Mouse (Mus musculus) gastrocnemius, postnatal 4 days (tissue): ENCODE results near the gene Pcgf3. TPM values are rescaled to one million over a fixed set of nuclear protein-coding genes. Genes with fewer than 3 reads are reported as not detected.
"Not testable (repeated sequence)": the region's sequence is repeated elsewhere in the genome, so short reads cannot be mapped to it uniquely, and the experiment has no call there.

Source experiments
- DNase-seq, 2 experiments: peaks; one replicate each; pipeline ENCODE4 v3.0.0; 2021 to 2022; ENCODE audit warnings: low spot score in 2 of 2, mixed read lengths in 2 of 2
- total RNA-seq, 2 experiments: library from RNA; stranded (reverse); gene quantifications; 2 replicates each; pipeline ENCODE4 v1.2.3; 2021

The Pcgf3 gene
- total RNA-seq, 2 experiments from 2014 or later, result 87.5 to 91.3 TPM

DNA sequence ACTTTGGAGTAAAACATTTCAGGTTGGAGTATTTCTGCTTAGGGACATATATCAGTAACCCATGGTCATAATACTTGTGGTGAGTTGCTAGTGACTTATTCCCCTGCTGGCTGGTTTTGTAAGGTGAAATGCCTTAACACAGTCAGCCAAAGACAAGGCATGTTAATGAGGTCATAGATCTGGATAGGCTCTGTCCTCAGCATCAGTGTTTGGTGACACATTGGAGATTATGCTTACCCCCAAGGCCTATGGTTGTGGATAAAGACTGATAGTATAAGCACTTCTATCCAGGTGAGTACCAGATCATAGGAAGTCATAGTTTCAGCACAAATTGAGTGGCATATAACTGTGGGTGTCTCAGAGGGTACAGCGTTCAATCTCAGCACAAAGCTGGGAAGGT lies 5.6 kb downstream of the Pcgf3 start:
- DNase-seq, result no peak

DNA sequence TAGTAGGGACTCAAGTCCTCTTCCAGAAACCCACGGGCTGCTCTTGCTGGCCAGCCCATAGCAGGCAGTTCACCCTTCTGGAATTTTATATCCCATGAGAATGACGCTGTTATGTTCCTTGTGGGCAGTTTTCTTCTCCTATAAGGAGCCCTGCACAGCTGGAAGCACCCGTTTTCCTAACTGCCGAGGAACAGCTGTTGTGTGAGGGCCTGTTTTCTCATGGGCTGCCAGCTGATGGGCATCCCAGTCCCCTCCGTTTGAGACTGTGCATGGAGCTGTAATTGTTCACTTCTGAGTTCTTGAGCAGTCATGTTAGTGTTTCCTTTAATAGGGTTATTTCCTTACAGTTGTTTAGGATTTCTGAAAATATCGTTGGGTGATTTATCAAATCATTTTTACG lies 8.6 kb downstream of the Pcgf3 start:
- no peak for DNase-seq

DNA sequence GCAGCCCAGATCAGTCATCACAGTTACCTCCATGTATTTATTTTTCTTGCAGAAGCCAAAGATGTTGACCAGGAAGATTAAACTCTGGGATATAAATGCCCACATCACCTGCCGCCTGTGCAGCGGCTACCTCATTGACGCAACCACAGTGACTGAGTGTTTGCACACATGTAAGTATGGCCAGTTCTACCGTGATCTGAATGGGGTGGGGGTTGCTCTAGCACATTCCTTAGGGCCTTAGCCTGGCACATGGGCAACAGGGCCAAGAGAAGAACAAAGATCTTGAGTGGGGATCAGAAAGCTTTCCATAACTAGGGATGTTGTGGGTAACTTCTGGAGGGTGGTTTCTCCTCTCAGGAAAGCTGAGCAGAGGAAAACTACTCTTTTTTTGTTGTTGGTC lies 12.7 kb downstream of the Pcgf3 start:
- DNase-seq, result no peak

DNA sequence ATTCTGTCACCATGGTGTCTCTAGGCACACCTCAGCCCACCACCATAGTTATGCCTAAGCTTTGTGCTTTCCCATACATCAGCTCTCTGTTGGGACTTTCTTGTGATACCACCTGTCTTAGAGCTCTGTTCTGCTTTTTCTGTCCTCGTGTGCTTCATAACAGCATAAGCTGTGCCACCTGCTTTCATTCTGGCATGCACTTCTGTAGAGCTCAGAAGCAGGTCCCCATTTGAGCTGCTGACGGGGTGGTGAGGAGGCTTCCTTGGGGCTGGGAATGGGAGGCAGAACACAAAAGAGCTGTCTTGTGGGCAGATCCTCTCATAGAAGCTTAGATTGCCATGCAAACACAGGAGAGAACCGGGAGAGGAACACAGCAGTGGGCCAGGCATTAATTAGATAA lies 14.9 kb downstream of the Pcgf3 start:
- DNase-seq, result no peak

DNA sequence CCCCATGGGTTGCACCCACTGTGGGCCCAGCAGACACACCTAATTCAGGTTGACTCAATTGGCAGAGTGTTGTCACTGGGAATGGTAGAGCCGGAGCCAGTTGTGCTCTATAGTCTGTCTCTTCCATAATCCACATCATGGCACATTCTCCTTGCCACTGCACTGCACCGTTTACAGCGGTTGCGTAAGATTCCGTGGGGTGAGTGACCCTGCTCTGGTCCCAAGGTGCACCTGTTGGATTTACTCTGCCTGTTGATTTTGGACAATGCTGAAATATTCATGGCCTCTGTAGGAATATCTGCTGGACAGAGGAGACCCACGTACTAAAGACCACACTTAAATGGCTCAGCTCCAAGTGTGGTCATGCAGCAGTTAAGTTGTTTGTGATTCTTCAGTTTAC lies 22.0 kb downstream of the Pcgf3 start:
- DNase-seq, result no peak

DNA sequence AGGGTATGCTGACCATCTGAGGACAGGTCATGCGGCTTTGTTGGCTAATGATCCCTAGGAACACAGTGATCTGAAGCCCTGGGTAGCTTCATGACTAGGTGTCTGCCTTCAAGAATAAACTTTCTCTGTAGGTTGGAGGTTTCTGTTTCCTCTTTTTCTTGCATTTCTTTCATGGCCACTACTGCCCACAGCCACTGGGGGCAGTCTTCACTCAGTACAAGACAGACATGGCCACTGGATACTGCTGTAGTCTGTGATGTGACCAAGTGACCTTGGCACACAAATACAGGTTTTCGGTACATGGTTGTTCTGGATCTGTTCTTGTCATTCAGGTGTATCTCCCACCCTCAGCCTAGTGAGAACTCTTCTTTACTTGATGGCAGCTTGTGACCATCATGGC lies 24.2 kb downstream of the Pcgf3 start:
- DNase-seq, result no peak

DNA sequence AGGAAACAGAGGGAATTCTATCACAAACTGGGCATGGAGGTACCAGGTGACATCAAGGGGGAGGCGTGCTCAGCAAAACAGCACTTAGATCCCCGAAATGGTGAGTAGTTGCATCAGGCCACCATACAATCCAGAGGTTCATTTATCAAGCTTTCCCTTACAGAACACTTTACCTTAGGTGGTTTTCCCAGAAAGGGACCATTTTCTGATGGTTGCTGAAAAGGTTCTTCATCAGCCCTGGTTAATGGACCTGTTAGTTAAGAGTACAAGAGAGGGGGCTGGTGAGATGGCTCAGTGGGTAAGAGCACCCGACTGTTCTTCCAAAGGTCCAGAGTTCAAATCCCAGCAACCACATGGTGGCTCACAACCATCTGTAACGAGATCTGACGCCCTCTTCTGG lies 25.1 kb downstream of the Pcgf3 start:
- not testable (repeated sequence) for DNase-seq

DNA sequence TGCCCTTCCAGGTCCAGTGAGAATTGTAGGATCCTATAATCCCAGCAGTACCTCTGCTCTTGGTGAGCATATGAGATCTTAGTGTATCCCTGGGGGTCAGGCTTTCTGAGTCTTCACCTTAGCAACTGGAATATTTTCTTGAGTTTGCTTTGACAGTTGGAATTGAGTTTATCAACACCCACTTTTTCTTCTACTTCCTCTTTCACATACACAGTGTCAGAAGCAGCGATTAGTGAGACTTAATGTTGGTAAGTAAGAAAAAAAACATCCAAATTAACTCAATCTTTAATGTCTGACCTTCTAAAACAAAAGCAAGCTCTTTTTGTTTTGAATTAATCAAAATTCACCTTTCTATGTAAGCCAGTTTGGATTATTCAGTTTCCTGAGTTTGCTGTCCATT lies 40.5 kb downstream of the Pcgf3 start:
- DNase-seq, result no peak

DNA sequence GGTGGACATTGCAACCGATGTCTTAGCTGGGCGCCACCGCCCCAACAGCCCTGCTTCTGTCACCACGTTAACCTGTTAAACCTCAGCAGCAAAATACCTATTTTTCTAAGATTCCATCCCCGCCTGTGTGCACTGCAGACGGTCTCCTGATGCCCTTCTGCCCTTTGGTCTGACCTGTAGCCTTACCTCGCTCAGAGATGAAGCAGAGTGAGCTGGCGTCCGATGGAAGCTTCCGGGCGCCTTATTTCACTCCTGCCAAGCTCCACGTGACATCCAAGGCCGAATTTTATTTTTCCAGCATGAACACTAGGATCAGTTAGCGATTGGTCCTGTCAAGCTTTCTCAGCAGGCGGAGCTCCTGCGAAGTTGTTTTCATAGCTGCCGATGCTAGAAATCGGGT lies 41.3 kb downstream of the Pcgf3 start:
- no peak for DNase-seq

DNA sequence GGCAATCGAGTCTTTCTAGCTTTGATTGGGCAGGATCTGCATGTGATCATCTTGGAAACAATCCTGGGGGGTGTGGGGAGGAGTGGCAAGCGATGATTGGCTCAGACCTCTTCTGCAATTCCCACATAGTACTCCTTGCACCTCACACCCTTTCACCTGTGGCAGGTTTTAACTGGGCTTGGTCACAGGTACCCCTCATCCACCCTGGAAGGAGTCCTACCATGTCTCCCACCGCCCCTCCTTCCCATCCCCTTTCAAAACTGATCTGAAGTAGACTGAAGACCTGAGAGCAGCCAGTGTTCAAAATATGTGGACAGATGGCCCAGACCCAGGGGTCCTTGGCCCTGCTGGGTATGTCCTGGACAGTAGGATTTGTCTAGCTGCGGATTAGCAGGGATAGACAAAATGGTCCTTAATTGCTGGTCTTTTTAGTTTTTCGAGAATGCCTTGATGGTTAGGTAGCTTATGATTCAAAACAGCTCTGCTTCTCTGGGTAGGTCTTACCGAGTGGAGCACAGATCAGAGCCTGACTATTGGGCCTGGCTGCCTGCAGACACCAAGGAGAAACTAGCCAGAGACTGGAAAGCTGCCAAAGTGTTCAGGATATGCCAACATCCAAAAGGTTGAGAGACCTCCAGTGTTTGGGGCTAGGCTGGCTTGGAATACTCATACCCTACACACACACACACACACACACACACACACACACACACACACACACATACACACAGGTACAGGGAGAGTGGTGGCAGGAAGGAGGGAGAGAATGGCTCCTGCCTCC lies 54.7 kb downstream of the Pcgf3 start:
- DNase-seq, result no peak

DNA sequence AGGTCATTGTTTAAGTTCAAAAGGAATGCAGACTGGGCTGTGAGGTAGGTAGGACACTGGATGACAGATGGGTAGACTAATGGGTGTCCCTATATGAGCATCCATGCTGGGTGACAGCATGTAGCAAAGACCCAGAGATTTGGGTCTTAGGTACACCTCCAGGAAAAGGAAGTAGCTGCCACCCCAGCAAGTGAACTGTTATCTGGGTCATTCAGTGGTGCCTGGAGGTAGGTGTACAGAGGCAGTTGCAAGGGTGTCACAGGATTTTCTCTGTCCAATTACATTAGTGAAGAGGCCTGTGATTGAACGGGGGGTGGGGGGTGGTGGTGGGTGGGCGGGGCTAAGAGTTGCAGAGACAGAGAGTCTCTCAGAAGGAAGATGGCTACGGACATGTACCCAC lies 55.6 kb downstream of the Pcgf3 start:
- DNase-seq, result no peak

DNA sequence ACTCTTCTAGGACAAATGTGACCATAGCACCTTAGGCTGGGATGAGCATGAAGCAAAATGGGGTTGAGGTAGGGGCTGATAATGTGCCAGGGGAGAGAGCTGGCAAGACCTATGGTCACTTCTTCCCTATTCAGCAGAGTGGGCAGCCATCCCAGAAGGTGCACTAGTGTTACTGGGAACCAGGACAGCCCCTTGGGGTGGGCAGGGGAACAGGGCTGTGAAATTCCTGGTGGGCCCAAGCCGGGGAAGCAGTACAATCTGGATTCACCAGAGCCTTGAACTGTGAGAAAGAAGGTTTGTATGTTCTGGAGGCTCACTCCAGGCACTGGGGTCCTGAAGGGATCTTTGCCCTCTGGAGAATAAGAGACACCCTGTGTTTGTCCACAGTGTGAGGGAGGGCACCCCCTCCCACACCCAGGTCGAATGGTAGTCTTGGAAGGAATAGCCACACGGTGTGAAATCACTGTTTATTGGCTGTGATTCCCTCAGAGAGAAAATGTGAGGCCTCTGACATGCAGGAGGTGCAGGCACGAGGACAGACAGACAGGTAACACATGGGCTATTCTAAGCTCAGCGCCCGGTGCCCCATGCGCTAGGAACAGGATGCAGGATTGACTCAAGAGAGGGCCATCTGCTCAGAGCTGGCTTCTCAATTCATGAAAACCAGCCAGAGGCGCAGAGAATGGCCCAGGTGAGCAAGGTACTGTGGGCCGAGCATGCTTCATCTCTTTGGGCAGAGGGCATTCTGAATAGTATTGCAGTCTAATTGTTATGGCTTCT lies 57.3 kb downstream of the Pcgf3 start:
- no peak for DNase-seq

DNA sequence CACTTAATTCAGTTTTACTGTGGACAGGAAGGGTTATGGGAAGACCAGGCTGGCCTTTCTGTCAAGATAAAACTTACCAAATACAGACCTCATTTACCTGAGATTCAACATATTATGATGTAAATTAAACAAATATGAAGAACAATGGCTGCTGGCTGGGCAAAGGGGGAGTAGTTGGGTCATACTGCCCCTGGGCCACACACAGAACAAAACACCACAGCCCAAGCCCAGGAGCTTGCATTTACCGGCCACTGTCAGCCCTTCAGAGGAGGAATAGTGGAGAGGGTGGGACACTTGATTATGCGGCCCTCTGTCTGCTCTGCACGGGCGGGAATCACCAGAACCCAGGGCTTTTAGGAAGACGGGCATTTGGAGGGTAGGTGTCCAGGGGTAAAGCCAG lies 57.9 kb downstream of the Pcgf3 start:
- DNase-seq, result no peak

DNA sequence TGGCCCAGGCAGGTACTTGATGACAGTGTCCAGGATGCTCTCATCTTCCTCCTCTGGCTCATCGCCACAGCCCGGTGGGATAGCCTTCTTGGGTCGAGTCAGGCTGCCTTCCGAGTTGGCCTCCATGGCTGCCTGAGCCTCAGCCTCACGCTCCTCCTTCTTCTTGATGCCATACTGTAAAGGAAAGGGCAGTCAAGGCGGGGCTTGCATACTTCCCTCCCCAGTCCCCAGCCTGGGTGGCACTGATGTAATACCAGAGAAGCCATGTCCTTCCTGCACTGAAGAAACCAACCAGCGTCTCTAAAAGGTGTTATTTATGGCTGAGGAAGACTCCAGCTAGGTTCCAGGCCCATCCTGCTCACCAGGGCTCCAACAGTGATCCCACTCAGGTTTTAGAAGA lies 59.1 kb downstream of the Pcgf3 start:
- no peak for DNase-seq

DNA sequence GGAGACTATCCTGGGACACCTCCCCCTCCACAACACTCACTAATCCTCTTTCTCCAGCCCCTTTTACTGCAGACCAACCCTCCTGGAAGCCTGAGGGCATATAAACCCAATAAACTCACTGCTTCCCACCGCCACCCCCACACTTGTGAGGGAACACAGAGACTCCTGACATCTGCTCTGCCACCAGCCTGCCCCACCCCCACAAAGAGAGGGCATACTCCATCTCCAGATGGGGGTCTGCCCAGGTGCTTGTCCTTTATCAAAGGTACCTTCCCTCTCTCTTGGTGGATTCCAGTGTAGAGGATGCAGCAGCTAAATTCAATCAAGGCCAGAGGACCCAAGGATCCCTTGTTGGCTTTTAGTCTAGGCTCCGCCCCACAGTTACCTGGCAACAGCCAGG lies 60.0 kb downstream of the Pcgf3 start:
- no peak for DNase-seq

DNA sequence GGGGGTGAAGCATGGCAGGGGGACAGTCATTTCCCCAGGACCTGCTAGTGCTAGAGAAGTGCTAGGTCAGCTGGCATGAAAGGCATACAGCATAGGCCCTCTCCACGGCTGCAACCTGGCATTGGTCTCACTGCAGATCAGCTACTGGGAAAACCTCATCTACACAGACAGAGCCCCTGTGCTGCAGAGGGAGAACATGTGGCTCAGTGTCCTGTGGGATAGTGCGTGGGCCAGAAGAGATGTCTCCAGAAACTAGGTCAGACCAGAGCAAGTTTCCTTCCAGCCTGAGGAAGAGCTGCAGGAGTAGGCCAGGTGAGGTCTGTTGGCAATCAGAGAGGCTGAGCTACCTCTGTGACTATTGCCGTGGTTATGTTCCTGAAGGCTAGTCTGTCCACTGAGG lies 60.9 kb downstream of the Pcgf3 start:
- DNase-seq, result no peak

DNA sequence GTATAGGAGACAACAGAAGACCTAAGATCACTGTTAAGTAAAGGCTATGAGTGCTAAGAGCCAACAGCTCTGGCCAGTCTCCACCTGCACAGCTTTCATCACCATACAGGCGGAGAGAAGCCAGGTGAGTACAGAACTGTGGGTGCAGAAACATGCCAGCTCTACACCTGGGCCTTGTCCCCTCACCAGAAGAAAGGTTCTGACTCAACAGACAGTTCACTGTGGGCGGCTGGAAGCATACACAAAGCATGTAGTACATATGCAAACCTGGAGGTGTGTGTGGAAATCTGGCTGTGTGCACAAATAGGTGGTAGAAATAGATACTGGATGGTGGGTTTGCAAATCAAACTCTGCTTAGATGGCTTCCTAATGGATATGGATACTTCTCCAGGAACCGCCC lies 61.6 kb downstream of the Pcgf3 start:
- no peak for DNase-seq

DNA sequence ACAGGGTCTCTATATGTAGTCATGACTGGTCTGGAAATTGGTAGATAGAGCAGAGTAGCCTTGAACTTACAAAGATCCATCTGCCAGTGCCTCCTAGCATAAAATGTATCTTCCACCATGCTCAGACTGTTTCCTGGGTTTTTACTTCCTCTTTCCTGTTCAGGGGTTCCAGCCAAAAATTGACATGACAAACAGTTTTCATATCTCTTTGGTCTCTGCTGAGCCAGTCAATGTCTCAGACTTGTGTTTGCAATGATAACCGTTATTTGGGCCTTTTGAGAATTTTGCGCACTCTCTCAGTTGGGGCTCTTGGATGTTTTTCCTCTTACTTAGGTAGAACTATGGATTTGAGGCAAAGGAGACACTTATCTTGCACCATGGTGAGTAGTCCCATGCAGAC lies 73.2 kb downstream of the Pcgf3 start:
- DNase-seq, result no peak

DNA sequence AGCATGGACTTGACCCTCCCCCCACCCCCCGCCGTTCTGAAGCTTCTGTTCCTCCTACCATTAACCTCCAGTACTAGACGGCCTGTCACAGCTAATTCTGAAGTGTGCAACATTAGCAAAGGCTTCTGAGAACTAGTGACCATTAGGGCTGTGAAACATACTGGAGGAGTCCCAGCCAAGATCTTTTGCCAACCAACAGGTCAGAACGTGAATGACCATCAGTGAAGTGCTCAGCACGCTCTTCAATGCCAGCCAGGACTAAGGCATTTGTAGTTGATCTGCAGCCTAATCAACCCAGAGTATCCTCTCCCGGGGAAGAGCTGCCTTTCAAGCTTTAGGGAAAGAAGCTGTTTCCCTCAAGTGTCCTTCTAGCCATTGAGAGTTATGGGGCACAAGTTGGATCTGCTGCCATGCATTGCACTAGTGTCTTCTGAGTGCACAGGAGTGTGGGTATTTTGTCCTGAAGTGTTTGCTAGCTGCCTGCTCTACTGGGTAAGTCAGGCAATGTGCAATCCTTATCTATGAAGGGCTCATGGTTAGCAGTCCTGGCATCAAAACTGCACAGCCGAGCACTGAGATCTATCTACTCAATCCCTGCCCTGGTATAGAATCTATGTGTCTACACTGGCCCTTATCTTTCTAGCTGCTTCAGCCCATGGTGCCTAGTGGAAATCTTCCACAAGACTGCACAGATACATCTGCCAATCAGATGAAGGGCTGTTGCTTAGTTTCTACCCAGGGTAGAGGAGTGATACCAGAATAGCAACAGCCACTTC lies 82.7 kb downstream of the Pcgf3 start:
- DNase-seq, result no peak

DNA sequence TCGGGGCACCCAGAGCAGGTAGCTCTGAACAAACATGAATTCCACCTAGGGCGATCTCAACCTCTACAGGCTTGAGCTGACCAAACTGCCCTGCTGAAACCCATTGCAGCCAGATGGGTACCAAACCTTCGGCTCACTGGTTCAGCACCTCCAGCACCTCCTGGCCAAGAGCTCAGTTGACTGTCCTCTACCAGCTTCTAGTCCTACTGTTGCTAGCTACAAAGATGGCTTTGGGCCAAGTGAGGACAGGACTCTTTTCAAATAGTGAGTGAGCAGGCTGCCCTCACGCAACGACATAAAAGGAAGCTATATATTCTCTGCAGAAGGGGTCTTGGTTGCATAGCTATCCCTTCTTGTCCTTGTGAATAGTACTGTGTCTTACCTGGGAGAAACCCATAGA lies 86.6 kb downstream of the Pcgf3 start:
- no peak for DNase-seq

DNA sequence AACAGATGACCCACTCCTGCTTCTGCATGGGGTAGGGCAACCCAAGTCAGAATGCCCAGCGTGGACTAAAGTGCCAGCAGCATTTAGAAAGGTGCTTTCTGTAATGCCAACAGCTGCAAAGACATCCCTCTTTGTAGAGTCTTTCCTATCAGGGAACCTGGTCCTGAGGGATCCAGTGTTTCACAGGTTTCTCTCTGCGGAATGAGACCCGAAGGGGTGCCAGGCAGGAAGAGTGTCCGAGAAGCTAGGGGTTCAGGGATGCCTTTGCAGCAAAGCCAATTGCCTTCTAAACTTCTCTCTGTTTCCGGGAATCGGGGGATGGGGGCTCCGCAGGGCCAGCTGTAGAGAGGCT lies 88.1 kb downstream of the Pcgf3 start:
- no peak for DNase-seq
